Mouse (Mus musculus): ENCODE data around the gene Slc25a33.

Slc25a33 gene

DNA sequence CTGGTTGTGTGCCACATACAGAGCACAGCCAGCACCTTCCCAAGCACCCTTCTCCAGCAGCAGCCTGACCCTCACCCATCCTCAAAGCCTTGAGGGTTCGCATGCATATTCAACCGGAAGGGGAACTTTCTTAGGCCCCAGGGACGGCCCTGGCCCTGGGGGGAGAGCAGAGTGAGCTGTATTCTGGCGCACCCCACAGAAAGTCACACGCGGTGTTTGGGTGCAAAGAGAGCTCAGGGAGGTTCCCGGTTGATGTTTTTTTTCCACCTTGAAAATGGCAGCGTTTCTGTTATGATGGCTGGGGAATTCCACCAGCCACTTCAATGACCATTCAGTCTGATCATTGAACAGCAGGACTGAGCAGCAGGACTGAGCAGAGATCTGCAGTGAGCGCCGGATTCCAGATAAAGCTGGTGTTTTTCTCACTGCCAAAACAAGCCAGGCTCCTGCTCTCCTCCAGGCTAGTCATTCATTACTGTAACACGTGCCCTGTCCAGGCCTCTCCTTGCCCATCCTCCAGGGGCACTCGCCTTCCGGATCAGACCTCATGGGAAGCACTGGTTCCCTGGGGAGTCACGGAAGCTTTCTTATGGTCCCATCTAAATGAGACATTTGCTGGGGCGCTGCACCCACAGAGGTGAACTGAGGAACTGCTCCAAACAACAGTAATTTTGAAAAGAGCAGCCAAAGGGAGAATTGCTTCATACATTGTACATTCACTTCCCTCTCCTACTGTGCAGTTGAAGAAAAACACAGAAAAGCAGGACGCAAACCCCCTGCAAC lies 77.7 kb downstream of the Slc25a33 start:
- no peak for DNase-seq (ENCODE audit: low read depth, low spot score)

Data from brain, embryonic 18.5 days (tissue).